Mouse (Mus musculus) heart, postnatal 36 days (tissue): Measurements from ENCODE around the gene Cables2. TPM values are rescaled to one million over a fixed set of nuclear protein-coding genes. Genes with fewer than 3 reads are reported as not detected.

ENCODE experiments used
- DNase-seq, 2 experiments: peaks; one replicate each; pipeline ENCODE4 v3.0.0; 2021 to 2022
- intact Hi-C: fragments of 180-260 bp; cut with DNase I; formaldehyde crosslinking; loops from one replicate; pipeline ENCODE4 v1.15.1; 2025
- total RNA-seq, 2 experiments: library from RNA; stranded (reverse); gene quantifications; 2 replicates each; pipeline ENCODE4 v1.2.3; 2021

Cables2 gene
- total RNA-seq, 2 experiments from 2014 or later = 11.2 to 13.5 TPM

DNA sequence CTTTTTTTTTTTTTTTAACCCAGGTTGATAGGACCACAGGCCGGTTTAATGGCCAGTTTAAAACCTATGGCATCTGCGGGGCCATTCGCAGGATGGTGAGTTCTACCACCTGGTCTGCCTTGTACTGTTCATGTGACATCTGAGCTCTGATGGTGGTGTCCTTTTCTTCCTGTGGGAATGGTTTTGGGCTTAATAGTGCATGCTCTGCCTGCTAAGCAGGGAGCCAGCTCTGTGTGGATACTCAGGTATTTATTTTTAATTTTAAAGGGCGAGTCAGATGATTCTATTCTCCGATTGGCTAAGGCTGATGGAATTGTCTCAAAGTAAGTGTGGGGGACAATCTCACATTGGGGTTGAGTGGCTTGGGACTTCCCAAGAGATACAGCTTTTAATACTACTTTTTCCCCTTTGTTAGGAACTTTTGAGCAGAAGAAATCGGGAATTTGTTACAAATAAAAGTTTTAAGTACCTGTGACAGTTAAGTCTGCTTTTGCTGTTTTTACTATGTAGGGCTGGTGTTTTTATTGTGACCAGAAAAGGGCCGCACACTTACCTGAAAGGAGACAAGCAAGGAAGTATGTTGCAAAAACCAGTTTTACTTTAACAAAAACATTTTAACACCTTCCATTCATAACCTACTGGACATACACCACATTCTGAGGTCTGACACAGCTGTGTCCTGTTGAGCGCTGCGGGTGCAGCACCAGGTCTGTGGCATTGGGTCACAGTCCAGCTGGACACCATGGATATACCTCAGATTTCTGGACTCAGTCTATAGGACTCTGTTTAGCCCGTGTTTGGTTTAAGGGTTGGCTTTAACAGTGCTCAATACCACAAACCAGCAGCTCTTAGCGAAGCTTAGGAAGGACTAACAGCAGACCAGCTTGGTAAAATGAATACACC, 15.1 kb downstream of the Cables2 start:
- DNase-seq = no peak
- intact Hi-C loops = loop anchor here (2.0 to 5.0 kb wide), 2 partner anchors 15 to 141 kb away; partner anchors contain the start of genes Cables2 and Osbpl2

DNA sequence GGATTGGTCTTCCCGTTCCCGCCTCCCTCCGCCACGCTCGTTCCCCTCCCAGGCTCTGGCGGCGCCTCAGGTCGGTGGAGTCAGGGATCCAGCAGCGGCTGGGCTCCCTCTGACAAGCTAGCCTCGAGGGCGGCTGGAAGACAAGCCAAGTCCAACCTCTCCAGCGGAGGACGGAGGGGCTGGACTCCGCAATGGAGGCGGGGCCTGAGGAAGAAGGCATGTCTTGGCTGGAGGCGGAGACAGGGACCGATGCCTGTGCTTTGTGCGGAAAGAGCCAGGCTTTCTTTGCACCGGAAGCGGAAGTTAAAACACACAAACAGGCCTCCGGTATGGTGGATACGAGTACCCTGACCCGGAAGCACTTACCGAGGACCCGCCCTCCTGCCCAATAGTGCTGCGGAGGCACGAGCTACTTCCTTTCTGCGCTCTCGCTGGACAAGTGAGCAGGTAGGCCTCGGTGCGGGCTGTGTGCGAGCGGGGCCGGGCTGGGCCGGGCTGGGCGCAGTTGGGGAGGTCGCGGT, 16.2 kb downstream of the Cables2 start, which contains the start of gene Rps21:
TSS of gene Rps21 (plus strand) at position 377 of the 521 bp plus-strand sequence.
- intact Hi-C loops = loop anchor here (5.0 kb wide), 1 partner anchor 140 kb away; the partner anchor contains the start of gene Osbpl2
- DNase-seq = peak; percentile 94 to 95

DNA sequence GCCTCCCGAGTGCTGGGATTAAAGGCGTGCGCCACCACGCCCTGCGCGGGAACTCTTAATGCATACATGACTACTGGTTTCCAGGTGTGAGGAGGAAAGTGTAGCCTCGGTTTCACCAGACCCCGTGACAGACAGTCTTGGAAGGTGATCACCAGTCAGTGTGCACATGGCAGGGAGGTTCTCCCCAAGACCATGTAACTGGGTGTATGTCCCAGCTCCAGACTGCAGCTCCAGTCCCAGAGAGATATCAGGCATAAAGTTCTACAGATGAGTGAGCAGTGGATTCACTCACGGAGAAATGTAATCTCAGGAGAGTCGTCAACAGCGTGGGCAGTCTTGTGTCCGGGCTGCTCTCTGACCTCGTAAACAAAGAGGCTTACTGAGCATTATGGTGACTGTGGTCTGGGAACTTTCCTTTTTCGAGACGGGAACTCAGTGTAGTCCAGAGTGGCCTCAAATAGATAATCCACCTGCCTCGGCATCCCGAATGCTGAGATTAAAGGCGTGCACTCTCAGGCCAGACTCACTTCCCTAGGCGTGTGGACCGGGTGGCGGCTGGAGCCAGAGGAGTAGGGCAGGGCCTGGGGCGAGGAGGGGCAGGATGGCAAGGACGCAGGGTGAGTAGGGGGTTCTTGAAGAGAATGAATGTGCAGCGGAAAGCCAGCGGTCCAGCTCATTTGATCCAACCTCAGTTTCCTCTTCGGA, 16.8 kb downstream of the Cables2 start:
- no peak for DNase-seq
- intact Hi-C loops = loop anchor here (5.0 kb wide), 1 partner anchor 139 kb away; the partner anchor contains the start of gene Osbpl2

DNA sequence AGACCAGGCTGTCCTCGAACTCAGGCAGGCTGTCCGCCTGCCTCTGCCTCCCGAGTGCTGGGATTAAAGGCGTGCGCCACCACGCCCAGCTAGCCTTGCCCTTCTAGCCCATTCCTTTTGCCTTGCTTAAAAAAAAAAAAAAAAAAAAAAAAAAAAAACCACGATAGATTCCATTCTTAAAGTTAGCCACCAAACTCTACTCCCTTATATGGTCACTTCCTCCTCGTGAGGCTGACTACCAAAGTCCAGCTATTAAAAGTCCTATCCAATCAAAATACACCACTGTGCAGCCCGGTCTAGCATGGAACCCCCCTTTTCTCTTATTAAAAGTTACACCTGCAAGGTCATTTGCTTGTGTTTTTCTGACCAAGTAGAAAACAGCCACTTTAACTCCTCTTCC, 17.6 kb downstream of the Cables2 start:
- intact Hi-C loops = loop anchor here (5.0 kb wide), 1 partner anchor 138 kb away; the partner anchor contains the start of gene Osbpl2
- DNase-seq = no peak

DNA sequence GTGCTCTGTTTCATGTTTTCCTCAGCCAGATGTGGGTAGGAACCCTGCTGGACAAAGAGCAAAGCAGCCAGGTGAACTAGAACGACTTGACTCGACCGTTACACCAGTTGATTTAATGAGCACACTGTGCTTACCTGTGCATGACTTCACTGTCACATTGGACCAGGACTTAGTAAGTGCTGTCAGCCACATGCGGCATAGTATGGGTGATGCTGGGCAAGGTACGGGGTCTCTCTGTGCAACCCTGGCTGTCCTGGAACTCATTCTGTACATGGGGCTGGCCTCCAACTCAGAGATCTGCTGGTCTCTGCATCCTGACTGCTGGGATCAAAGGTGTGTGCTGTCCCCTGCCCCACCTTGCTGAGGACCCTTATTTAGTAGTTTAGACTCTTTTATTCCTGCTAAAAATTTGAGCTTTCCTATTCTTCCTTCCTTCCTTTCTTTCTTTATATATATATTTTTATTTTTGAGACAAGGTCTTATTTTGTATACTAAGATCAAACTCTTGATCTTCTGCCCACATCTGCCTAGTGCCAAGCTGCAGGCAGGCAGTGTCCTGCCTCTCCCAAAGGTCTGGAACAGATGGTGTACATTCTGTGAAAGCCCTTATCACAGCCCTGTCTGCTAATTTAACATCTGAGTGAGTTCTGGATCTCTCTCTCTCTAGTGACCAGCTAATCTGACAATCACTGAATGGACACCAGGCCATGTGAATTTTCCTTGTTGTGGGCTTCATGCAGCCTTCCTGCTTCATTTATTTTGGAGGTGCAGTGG, 18.7 kb downstream of the Cables2 start:
- no peak for DNase-seq
- intact Hi-C loops = loop anchor here (5.0 kb wide), 2 partner anchors 137 to 337 kb away; partner anchors contain the start of gene Osbpl2

DNA sequence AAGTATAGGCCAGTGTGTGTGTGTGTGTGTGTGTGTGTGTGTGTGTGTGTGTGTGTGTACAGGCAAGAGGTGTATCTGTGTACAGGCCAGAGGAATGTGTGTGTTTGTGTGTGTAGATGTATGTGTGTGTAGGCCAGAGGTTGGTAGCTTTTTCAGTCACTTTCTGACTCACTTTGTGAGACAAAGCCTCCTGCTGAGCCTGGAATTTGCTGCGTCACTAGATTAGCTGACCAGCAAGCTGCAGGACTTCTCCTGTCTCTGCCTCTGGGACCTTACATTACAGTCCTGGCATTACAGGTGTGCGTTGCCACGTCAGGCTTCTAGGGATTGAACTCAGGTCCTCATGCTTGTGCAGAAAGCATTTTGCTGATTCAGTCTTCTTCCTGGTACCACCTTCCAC, 21.5 kb downstream of the Cables2 start:
- no peak for DNase-seq
- intact Hi-C loops = loop anchor here (1.0 to 5.0 kb wide), 5 partner anchors 23 to 335 kb away; partner anchors contain the start of gene Adrm1

DNA sequence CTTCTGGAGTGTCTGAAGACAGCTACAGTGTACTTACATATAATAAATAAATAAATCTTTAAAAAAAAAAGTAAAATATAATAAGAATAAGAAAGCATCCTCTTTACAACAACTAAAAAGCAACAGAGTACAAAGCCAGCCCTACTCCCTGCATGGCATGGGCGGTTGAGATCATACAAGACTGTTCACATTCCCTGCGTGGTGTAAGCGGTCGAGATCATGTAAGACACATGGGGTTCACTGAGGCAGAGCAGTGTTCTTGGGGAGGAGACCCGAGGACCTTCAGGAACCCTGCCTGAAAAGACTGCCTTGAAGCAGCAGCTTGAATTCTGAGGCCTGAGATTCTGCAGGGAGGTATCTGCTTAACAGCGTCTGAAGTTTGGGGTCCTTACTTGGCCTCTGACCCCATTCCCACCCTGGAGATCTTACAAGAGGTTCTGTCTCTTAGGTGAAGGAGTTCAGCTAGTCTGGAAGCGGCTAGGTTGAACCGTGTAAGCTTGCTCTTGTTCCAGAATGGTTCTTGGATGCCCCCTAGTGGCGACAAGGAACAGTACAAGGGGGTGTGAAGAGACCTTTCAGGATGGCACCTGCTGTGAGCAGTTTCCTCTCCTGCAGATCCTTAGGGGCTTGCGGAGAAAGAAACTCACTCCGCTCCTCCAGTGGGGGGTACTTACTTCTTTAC, 22.2 kb downstream of the Cables2 start:
- intact Hi-C loops = loop anchor here (1.0 to 5.0 kb wide), 5 partner anchors 22 to 334 kb away; partner anchors contain the start of gene Adrm1
- DNase-seq = peak; percentile 83 to 86

DNA sequence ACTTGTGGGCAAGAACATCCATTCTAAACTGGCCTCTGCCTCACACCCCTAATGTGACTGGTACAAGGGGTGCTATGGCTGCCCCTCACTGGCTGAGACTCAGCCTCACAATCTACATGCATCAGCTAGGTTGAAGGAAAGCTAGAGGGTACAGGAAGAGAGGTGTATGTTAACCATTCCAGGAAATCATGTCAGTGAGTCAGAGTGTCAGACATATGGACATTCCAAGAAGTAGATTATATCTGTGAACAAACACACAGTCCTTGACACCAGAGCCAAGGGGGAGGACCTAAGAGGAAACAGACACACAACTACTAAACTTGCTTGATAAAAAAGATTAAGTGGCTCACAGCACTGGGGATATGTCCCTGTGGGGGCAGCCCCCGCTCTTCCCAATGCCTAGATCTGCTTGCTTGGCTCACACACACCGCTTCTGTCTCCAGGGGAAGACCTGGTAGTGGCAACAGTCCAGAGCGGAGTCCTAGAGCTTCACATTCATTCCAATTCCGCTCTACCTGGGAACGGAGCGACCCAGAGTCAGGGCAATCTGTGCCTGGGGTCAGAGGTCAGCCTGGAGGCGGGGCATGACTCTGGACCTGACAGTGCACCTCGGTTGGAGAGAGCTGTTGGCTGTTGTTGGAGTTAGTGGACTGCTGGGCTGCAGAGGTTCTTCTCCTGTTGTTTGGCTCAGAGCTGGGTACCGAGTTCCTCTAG, 24.2 kb downstream of the Cables2 start:
- intact Hi-C loops = no loop called here
- DNase-seq = no peak

DNA sequence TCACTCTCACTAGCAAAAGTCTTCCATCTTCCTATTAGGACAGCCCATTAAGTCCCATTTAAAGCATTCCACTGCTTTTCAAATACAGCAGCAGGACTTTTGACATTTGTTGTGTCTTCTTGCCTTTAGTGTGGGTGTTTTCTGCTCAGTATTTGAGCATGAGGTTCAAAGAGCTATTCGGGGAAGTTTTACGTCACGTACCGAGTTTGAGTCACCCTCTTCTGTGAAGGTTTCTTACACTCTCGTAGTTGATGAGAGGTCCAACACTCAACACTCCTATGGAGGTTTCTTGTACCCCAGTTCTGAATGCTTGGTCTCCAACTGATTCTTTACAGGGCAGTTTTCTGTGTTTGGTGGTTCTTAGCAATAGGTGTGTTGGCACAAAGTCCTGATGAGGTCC, 25.4 kb downstream of the Cables2 start:
- no peak for DNase-seq
- intact Hi-C loops = no loop called here

DNA sequence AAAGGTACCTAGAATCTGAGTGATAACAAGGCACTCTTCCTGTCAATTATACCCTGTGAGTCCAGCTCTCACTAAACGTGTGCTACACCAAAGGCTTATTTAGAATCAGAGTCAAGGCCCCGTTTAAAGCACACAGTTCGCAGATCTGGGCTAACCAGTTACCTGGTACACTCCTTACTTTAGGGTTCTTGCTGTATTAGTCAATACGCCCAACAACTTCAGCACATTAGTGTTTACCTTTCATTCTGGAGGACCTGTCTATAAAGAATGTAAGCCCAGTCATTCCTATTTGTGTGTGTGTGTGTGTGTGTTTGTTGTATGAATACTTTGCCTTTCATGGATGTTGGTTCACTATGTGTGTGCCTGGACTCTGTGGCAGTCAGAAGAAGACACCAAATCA, 30.2 kb downstream of the Cables2 start:
- intact Hi-C loops = no loop called here
- no peak for DNase-seq

DNA sequence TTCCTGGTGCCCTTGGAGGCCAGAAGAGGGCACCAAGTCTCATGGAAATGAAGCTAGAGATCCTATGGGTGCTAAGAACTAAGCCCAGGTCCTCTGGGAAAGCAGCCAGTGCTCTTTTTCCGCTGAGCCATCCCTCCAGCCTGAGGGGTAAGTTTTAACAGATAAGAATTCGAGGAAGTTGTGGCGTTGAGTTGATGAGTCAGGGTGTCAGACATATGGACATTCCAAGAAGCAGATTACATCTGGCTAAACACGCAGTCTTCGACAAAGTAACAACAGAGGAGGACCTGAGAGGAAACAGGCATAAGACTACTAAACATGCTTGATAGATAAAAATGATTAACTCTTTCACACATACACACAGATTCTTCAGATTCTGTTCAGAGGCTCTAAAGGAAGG, 34.7 kb downstream of the Cables2 start:
- DNase-seq = no peak
- intact Hi-C loops = no loop called here

DNA sequence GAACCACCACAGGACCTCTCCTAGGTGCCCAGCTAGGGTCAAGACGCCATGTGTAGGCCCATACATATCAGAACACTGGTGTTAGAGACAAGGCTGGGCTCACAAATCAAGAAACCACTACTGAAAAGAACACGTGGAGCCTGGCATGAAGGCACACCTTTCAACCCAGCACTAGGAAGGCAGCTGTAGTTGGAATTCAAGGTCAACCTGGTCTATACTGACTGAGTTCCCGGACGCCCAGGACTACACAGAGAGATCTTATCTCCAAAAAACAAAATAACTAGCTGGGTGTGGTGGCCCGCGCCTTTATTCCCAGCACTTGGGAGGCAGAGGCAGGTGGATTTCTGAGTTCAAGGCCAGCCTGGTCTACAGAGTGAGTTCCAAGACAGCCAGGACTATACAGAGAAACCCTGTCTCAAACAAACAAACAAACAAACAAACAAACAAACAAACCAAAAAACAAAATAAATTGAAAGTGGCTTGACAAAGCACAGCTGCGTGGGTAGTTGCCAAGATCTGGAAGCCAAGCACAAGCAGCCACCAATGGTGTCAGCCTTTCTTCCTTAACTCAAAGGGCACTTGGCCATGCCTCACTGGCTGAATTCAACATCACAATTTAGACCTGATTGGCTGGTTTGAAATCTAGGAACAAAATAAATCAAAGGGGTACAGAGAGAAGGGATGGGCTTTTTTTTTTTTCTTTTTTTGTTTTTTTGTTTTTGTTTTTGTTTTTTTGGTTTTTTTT, 35.5 kb downstream of the Cables2 start:
- intact Hi-C loops = no loop called here
- DNase-seq = no peak

DNA sequence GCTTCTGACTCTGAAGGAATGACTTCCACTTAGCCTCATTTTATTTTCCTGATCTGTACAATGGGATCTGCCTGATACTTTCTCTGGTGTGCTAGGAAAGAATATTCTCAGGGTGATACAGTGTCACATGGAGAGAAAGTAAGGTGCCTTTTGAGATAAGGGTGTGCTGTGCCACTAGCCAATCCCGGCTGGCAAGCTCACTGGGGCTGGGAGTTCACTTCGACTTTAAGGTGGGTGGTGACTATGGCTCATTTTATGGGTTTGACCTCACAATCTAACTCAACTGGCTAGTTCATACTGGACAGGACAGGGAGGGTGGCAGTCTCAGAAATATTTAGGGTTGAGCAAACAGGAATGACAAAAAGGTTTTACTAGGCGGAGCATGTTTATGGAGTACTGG, 36.4 kb downstream of the Cables2 start:
- intact Hi-C loops = no loop called here
- no peak for DNase-seq

DNA sequence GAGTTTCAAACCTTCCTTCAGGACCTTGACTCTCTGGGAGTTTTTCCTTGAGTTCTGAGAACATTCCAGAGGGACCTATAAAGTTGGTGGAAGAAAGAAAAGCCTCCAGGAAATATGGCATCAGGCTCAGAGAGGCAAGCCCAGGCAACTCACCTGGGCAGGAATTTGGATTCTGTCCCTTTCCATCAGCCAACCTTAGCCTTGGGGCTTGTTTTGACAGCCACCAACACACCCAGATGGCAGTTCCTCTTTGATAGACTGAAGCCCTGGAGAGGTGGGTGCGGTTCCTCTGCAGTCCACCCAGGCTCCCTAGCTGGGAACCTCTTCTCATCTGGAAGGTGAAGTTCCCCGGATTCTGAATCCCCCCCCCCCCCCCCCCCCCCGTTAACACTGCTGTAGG, 36.8 kb downstream of the Cables2 start:
- intact Hi-C loops = no loop called here
- no peak for DNase-seq

DNA sequence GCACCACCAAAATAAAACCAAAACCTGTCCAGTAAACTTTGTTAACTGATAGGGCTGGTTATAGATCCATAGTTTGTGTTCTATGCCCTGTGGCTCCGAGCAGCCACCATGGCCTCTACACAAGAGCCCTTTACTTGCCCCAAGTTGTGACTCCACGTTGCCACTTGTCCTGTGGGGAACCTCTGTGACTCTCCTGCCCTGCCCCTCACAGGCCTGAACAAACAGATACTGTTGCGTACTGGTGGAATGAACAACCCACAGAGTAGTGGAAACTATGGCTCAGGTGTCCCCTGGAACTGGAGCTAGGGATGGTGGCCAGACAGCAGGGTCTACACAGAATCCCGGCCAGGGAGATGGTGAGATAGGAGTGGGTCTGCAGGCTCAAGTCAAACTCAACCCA, 37.5 kb downstream of the Cables2 start:
- intact Hi-C loops = no loop called here
- DNase-seq = no peak

DNA sequence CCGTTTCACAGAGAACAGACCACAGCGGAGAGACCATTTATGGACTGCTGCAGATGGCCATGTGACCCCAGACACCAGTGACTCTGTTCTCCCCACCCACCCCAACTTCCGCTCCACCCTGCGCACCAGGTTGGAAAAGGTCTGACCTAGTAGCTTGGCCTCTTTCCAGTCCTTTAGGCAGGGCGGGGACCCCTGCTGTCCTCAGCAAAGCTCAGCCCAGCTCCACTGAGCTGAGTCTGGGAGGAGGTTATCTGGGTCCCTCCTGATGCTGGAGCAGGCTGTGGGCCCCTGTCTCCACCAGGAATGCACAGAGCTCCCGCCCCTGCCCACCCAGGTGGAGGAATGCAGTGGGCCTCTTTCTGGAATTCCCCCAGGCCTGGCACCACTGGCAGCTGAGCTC, 38.3 kb downstream of the Cables2 start:
- intact Hi-C loops = no loop called here
- no peak for DNase-seq

DNA sequence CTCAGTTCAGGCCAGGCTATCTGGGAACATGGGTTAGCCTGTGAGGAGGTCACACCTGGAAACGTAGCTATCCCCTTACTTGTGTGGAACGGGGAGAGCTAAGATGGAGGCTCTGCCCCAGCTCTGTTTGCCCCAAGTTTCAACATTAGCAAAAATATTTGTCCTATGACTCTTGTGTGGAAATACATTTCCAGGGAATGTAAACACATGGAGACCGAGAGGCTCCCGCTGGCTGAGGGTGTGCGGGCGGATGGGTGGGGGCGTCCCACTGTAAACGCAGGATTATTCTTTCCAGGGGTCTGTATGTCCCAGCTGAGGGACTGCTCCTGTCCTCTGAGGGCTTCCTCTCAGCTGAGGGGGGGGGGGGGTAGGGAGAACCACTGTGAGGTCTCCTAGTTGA, 38.9 kb downstream of the Cables2 start:
- no peak for DNase-seq
- intact Hi-C loops = no loop called here
